Mouse (Mus musculus) spleen, adult 2 months (tissue): Measurements from ENCODE around the gene Hddc3.

Experiments
- CTCF ChIP-seq: fragments of 200-500 bp; IDR thresholded peaks from 2 replicates; pipeline ENCODE4 v1.5.1; 2011; ENCODE audit warnings: mild to moderate bottlenecking, inconsistent platforms; ENCODE audit not compliant: insufficient read depth, insufficient read length, insufficient replicate concordance; ENCODE audit errors: extremely low read depth
- POLR2A ChIP-seq: fragments of 200-500 bp; IDR thresholded peaks from 2 replicates; pipeline ENCODE4 v1.6.1; 2011; ENCODE audit warnings: low read depth, low read length, inconsistent platforms

DNA sequence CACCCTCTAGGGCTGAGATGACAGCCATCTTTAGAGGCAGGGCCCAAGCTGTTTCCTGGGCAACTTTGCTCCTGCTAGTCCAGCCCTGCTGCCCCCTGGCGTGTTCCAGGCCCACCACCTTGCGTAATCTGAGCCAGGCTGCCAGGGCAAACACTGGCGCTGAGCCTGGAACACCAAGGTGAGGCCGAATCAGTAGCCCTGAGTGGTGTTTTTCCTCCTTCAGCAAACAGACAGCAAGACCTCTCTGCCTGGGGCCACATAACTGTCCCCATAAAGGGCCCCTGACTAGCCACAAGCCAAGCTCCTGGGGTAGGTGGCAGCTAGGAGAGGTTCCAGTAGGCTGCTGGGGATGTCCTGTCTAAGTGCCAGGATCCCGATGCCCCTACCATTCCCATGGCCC lies 57.2 kb downstream of the Hddc3 start:
- TF ChIP-seq CTCF: no peak
- TF ChIP-seq POLR2A: no peak
